Mouse (Mus musculus) small intestine, adult 2 months (tissue): ENCODE results near the gene 1700017N19Rik. TPM values are rescaled to one million over a fixed set of nuclear protein-coding genes. Genes with fewer than 3 reads are reported as not detected.

ENCODE experiments used
- H3K27ac ChIP-seq: fragments of 200-500 bp; 2 replicates; pipeline ENCODE4 v1.5.1; 2012; ENCODE audit warnings: low read depth, low read length, control low read depth, inconsistent platforms; ENCODE audit not compliant: insufficient read depth
- H3K27me3 ChIP-seq: fragments of 200-500 bp; 2 replicates; pipeline ENCODE4 v1.6.1; 2012; ENCODE audit warnings: mild to moderate bottlenecking, moderate library complexity, low read length, inconsistent platforms; ENCODE audit not compliant: control insufficient read depth, insufficient read depth
- H3K36me3 ChIP-seq: fragments of 200-500 bp; 2 replicates; pipeline ENCODE4 v1.6.1; 2012; ENCODE audit warnings: mild to moderate bottlenecking, low read length, control low read depth, inconsistent platforms; ENCODE audit not compliant: control insufficient read depth, insufficient read depth
- H3K4me1 ChIP-seq: fragments of 200-500 bp; 2 replicates; pipeline ENCODE4 v1.6.1; 2012; ENCODE audit warnings: low read length, inconsistent platforms, mixed read lengths; ENCODE audit not compliant: control insufficient read depth, insufficient read depth, insufficient read length
- H3K4me3 ChIP-seq: fragments of 200-500 bp; 2 replicates; pipeline ENCODE4 v1.5.1; 2012; ENCODE audit warnings: low read depth, mild to moderate bottlenecking, control low read depth, inconsistent platforms, low read length, moderate library complexity
- CTCF ChIP-seq: fragments of 200-500 bp; IDR thresholded peaks from 2 replicates; pipeline ENCODE4 v1.5.1; 2012; ENCODE audit warnings: low read depth, mild to moderate bottlenecking, control low read depth, inconsistent platforms, low read length, moderate library complexity, mixed read lengths; ENCODE audit not compliant: insufficient replicate concordance, insufficient read length; ENCODE audit errors: extremely low read depth
- POLR2A ChIP-seq: fragments of 200-500 bp; IDR thresholded peaks from 2 replicates; pipeline ENCODE4 v1.6.1; 2012; ENCODE audit warnings: low read depth, mild to moderate bottlenecking, control low read depth, inconsistent platforms, low read length, moderate library complexity
- WGBS: fragments of 180-500 bp; shearing (Covaris S2); methylation state at CpG from one replicate; pipeline ENCODE4 v1.1.7; 2018; 5-methylcytosine and 5-hydroxymethylcytosine counted together
- polyA plus RNA-seq: library from polyadenylated mRNA; depleted of rRNA; stranded (reverse); fragments of >200 nt; gene quantifications from 2 replicates; pipeline ENCODE4 v1.2.3, GENCODE M21; 2012; rRNA removed

Gene 1700017N19Rik
- polyA plus RNA-seq, 1 experiment = not detected

- TF ChIP-seq POLR2A (no peak), CTCF (no peak)
- H3K27ac ChIP-seq = no peak overlapping the region
- H3K4me3 ChIP-seq = no peak overlapping the region
- no peaks in the 10 kb centered on the region for H3K36me3 ChIP-seq
- WGBS = 60% methylated on average over 2 of the region's 2 CpGs
- H3K27me3 ChIP-seq = no peaks in the 10 kb centered on the region
- H3K4me1 ChIP-seq = no peaks in the 10 kb centered on the region
These were observed 71.8 kb downstream of the 1700017N19Rik start for GRCm38 (mm10) chr10:100661970-100662590.

Other genes starting within 250 kb of the 1700017N19Rik start
- not detected in 2 replicates for gene Gm4302, start 249.6 kb upstream of the 1700017N19Rik start, polyA plus RNA-seq
- not detected in 2 replicates for gene Gm4303, start 244.5 kb upstream of the 1700017N19Rik start, polyA plus RNA-seq
- gene Gm4305, start 239.4 kb upstream of the 1700017N19Rik start, polyA plus RNA-seq = not detected in 2 replicates
- gene Gm4307, start 229.1 kb upstream of the 1700017N19Rik start, polyA plus RNA-seq = not detected in 2 replicates
- not detected in 2 replicates for gene Gm4312, start 207.9 kb upstream of the 1700017N19Rik start, polyA plus RNA-seq
- 1.6 TPM in 2 replicates for gene Tmtc3, start 103.1 kb upstream of the 1700017N19Rik start, polyA plus RNA-seq
- 0.06 TPM in 1 of 2 replicates, not detected in the other for gene Cep290, start 102.9 kb upstream of the 1700017N19Rik start, polyA plus RNA-seq
- gene 4930430F08Rik, start 61 bp upstream of the 1700017N19Rik start, polyA plus RNA-seq = 0.30 and 1.2 TPM in 2 replicates